Mouse (Mus musculus) MEL (cell line): ENCODE data around the gene Ldb1. TPM values are rescaled to one million over a fixed set of nuclear protein-coding genes. Genes with fewer than 3 reads are reported as not detected.

ENCODE experiments used
- DNase-seq: peaks from one replicate; pipeline ENCODE4 v3.0.0; 2011; ENCODE audit warnings: low read depth, low spot score
- H3K27ac ChIP-seq: 2 replicates; pipeline ENCODE4 v1.5.1; 2012; ENCODE audit warnings: low read depth, mild to moderate bottlenecking, control low read depth, low read length, moderate library complexity; ENCODE audit not compliant: control insufficient read depth
- H3K27me3 ChIP-seq, 2 experiments: fragments of 150-350 bp in 1 of 2; sonication (generic) in 1 of 2; 2 replicates each; pipeline ENCODE4 v1.6.1; 2012; ENCODE audit warnings: low read length in 2 of 2, mild to moderate bottlenecking in 2 of 2, improper control_type of control experiment in 1 of 2, moderate library complexity in 1 of 2; ENCODE audit not compliant: insufficient read depth in 2 of 2, control insufficient read depth in 1 of 2
- H3K36me3 ChIP-seq, 2 experiments: 2 replicates each; pipeline ENCODE4 v1.6.1; 2012 to 2014; ENCODE audit warnings: low read length in 2 of 2, improper control_type of control experiment in 1 of 2, inconsistent platforms in 1 of 2, mild to moderate bottlenecking in 1 of 2; ENCODE audit not compliant: insufficient read depth in 2 of 2, control insufficient read depth in 1 of 2
- H3K4me1 ChIP-seq, 2 experiments: fragments of 150-350 bp in 1 of 2; sonication (generic) in 1 of 2; 2 replicates each; pipeline ENCODE4 v1.6.1; 2012; ENCODE audit warnings: low read length in 2 of 2, improper control_type of control experiment in 1 of 2, mild to moderate bottlenecking in 1 of 2; ENCODE audit not compliant: insufficient read depth in 2 of 2, control insufficient read depth in 1 of 2
- H3K4me3 ChIP-seq, 2 experiments: fragments of 150-350 bp in 1 of 2; sonication (generic) in 1 of 2; 2 replicates each; pipeline ENCODE4 v1.5.1; 2012; ENCODE audit warnings: low read depth in 2 of 2, low read length in 2 of 2, mild to moderate bottlenecking in 2 of 2, moderate library complexity in 2 of 2, control low read depth in 1 of 2, improper control_type of control experiment in 1 of 2; ENCODE audit not compliant: control insufficient read depth in 1 of 2, insufficient read depth in 1 of 2
- H3K79me2 ChIP-seq: 2 replicates; pipeline ENCODE4 v1.6.1; 2012; ENCODE audit warnings: mild to moderate bottlenecking, low read length, moderate library complexity; ENCODE audit not compliant: control insufficient read depth, poor library complexity, insufficient read depth
- H3K9ac ChIP-seq: 2 replicates; pipeline ENCODE4 v1.6.1; 2012; ENCODE audit warnings: low read depth, mild to moderate bottlenecking, control low read depth, low read length, moderate library complexity; ENCODE audit not compliant: control insufficient read depth, poor library complexity, severe bottlenecking
- H3K9me3 ChIP-seq: fragments of 150-350 bp; sonication (generic); replicated peaks from 2 replicates; pipeline ENCODE4 v1.6.1; 2012; ENCODE audit warnings: mild to moderate bottlenecking, low read length, improper control_type of control experiment, moderate library complexity; ENCODE audit not compliant: insufficient read depth
- CHD1 ChIP-seq: IDR thresholded peaks from 2 replicates; pipeline ENCODE4 v1.6.1; 2012; ENCODE audit warnings: low read depth, mild to moderate bottlenecking, inconsistent platforms, low read length, improper control_type of control experiment
- CHD2 ChIP-seq: IDR thresholded peaks from 2 replicates; pipeline ENCODE4 v1.6.1; 2011; ENCODE audit warnings: low read length, improper control_type of control experiment
- CTCF ChIP-seq, 3 experiments: IDR thresholded peaks in 2 of 3; conservative IDR thresholded peaks in 1 of 3; 2 replicates each; pipeline ENCODE4 v1.5.1; 2011 to 2012; ENCODE audit warnings: low read length in 3 of 3, low read depth in 2 of 3, mild to moderate bottlenecking in 2 of 3, improper control_type of control experiment in 1 of 3, inconsistent platforms in 1 of 3, mixed read lengths in 1 of 3, moderate library complexity in 1 of 3; ENCODE audit not compliant: control insufficient read depth in 1 of 3, insufficient read depth in 1 of 3, poor library complexity in 1 of 3, severe bottlenecking in 1 of 3
- ELF1 ChIP-seq: IDR thresholded peaks from 2 replicates; pipeline ENCODE4 v1.6.1; 2014; ENCODE audit warnings: low read depth, mild to moderate bottlenecking, inconsistent platforms, low read length, improper control_type of control experiment, moderate library complexity
- EP300 ChIP-seq, 2 experiments: IDR thresholded peaks; 2 replicates each; pipeline ENCODE4 v1.6.1; 2011; ENCODE audit warnings: improper control_type of control experiment in 2 of 2, low read length in 2 of 2, low read depth in 1 of 2, mild to moderate bottlenecking in 1 of 2
- ETS1 ChIP-seq: IDR thresholded peaks from 2 replicates; pipeline ENCODE4 v1.6.1; 2012; ENCODE audit warnings: low read depth, mild to moderate bottlenecking, inconsistent platforms, low read length, improper control_type of control experiment, moderate library complexity
- HCFC1 ChIP-seq: IDR thresholded peaks from 2 replicates; pipeline ENCODE4 v1.6.1; 2012; ENCODE audit warnings: low read depth, mild to moderate bottlenecking, inconsistent platforms, low read length, improper control_type of control experiment, moderate library complexity
- MAX ChIP-seq: IDR thresholded peaks from 2 replicates; pipeline ENCODE4 v1.6.1; 2011; ENCODE audit warnings: low read length, improper control_type of control experiment
- MAZ ChIP-seq: IDR thresholded peaks from 2 replicates; pipeline ENCODE4 v1.6.1; 2012; ENCODE audit warnings: low read depth, mild to moderate bottlenecking, inconsistent platforms, low read length, improper control_type of control experiment
- MEF2A ChIP-seq: IDR thresholded peaks from 2 replicates; pipeline ENCODE4 v1.6.1; 2014; ENCODE audit warnings: low read depth, mild to moderate bottlenecking, inconsistent platforms, low read length, improper control_type of control experiment; ENCODE audit not compliant: poor library complexity, insufficient replicate concordance, severe bottlenecking; ENCODE audit errors: extremely low read depth
- MXI1 ChIP-seq: IDR thresholded peaks from 2 replicates; pipeline ENCODE4 v1.6.1; 2011; ENCODE audit warnings: mild to moderate bottlenecking, low read depth, low read length, improper control_type of control experiment
- MYB ChIP-seq: IDR thresholded peaks from 2 replicates; pipeline ENCODE4 v1.6.1; 2011; ENCODE audit warnings: mild to moderate bottlenecking, low read depth, low read length, improper control_type of control experiment
- MYC ChIP-seq: IDR thresholded peaks from 2 replicates; pipeline ENCODE4 v1.6.1; 2011; ENCODE audit warnings: low read depth, mild to moderate bottlenecking, low read length, improper control_type of control experiment, moderate library complexity
- NELFE ChIP-seq: IDR thresholded peaks from 2 replicates; pipeline ENCODE4 v1.6.1; 2011; ENCODE audit warnings: low read depth, low read length, improper control_type of control experiment
- NRF1 ChIP-seq: IDR thresholded peaks from 2 replicates; pipeline ENCODE4 v1.6.1; 2014; ENCODE audit warnings: low read depth, mild to moderate bottlenecking, inconsistent platforms, low read length, improper control_type of control experiment, moderate library complexity; ENCODE audit not compliant: poor library complexity, insufficient read depth, severe bottlenecking
- POLR2AphosphoS2 ChIP-seq: IDR thresholded peaks from 2 replicates; pipeline ENCODE4 v1.6.1; 2011; ENCODE audit warnings: low read length, improper control_type of control experiment
- POLR2AphosphoS5 ChIP-seq: IDR thresholded peaks from 2 replicates; pipeline ENCODE4 v1.6.1; 2012; ENCODE audit warnings: low read depth, borderline replicate concordance, mild to moderate bottlenecking, inconsistent platforms, low read length, moderate library complexity, mixed read lengths
- RAD21 ChIP-seq: IDR thresholded peaks from 2 replicates; pipeline ENCODE4 v1.6.1; 2011; ENCODE audit warnings: mild to moderate bottlenecking, low read depth, low read length, improper control_type of control experiment
- SMC3 ChIP-seq: IDR thresholded peaks from 2 replicates; pipeline ENCODE4 v1.6.1; 2011; ENCODE audit warnings: low read depth, low read length, improper control_type of control experiment
- TAL1 ChIP-seq: IDR thresholded peaks from 2 replicates; pipeline ENCODE4 v1.6.1; 2012; ENCODE audit warnings: mild to moderate bottlenecking, inconsistent platforms, low read length, moderate library complexity, mixed read lengths
- TCF12 ChIP-seq: IDR thresholded peaks from 2 replicates; pipeline ENCODE4 v1.6.1; 2014; ENCODE audit warnings: low read depth, mild to moderate bottlenecking, inconsistent platforms, low read length, improper control_type of control experiment, moderate library complexity
- USF1 ChIP-seq: IDR thresholded peaks from 2 replicates; pipeline ENCODE4 v1.6.1; 2014; ENCODE audit warnings: low read depth, mild to moderate bottlenecking, inconsistent platforms, low read length, improper control_type of control experiment, moderate library complexity
- USF2 ChIP-seq, 2 experiments: IDR thresholded peaks; 2 replicates each; pipeline ENCODE4 v1.6.1; 2011 to 2012; ENCODE audit warnings: improper control_type of control experiment in 2 of 2, low read length in 2 of 2, borderline replicate concordance in 1 of 2, inconsistent platforms in 1 of 2, low read depth in 1 of 2, mild to moderate bottlenecking in 1 of 2; ENCODE audit not compliant: insufficient read depth in 1 of 2
- ZKSCAN1 ChIP-seq: IDR thresholded peaks from 2 replicates; pipeline ENCODE4 v1.6.1; 2012; ENCODE audit warnings: low read depth, mild to moderate bottlenecking, inconsistent platforms, low read length, improper control_type of control experiment, moderate library complexity
- ZNF384 ChIP-seq: IDR thresholded peaks from 2 replicates; pipeline ENCODE4 v1.6.1; 2012; ENCODE audit warnings: low read depth, mild to moderate bottlenecking, inconsistent platforms, low read length, improper control_type of control experiment
- polyA plus RNA-seq, 2 experiments: library from polyadenylated mRNA; stranded (reverse) in 1 of 2; unstranded in 1 of 2; fragments of >175 nt in 1 of 2; fragments of >200 nt in 1 of 2; gene quantifications; 2 replicates each; pipeline versions ENCODE4 v1.2.1 to v1.2.4; 2012; ENCODE audit warnings: low replicate concordance in 2 of 2, low read depth in 1 of 2; ENCODE audit not compliant: insufficient read length in 2 of 2, insufficient read depth in 1 of 2, missing spikeins in 1 of 2
- total RNA-seq: library from RNA; depleted of rRNA; stranded (reverse); fragments of 300-350 nt; gene quantifications from 2 replicates; pipeline ENCODE4 v1.2.3, GENCODE M21; 2012

Ldb1 gene
- total and polyA plus RNA-seq, 3 experiments: 357 to 842 (median 632) TPM

DNA sequence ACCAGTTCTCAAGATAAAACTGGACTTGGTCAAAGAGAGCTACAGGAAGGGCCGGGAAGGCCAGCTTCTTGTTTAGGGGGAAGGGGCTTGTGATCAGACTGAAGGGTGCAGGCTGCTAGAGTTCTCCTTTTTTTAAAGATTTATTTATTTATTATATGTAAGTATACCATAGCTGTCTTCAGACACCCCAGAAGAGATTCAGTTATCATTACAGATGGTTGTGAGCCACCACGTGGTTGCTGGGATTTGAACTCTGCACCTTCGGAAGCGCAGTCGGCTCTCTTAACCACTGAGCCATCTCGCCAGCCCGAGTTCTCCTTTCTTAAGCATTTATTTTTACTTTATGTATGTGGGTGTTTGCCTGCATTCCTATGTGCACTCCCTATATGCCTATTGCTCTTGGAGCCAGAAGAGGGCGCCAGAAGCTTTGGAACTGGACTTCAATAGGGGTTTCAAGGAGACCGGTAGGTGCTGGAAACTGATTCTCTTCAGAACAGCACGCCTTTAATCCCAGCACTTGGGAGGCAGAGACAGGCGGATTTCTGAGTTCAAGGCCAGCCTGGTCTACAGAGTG is 16.2 kb downstream of the Ldb1 start (continued):
- TF ChIP-seq ETS1: 0 out of 2 replicates have a peak, but pooled peaks have one; percentile 12
- no peak for TF ChIP-seq ZNF384
- TF ChIP-seq TAL1: no peak

DNA sequence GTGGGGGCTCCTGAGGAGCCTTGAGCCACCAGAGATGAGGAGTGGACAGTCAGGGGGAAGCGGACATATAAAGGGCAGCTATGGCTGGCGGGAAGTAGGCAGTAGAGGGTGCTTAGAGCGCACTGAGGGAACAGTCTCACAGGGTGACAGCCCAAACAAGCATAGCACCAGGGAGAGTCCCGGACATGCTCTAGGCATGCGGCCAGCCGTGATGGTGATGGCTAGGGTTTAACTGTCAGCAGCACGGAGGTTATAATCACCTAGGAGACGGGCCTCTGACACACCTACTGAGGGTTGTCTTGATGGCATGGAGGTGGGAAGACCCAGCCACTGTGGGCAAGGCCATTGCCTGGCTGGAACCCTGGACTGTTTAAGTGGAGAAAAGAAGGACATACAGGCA is 18.4 kb downstream of the Ldb1 start:
- Histone ChIP-seq H3K27me3 (no peaks in the 10 kb centered on the region; a peak in 1 of 4 replicates), H3K27ac (no peak overlapping the region), H3K36me3 (no peaks in the 10 kb centered on the region)
- TF ChIP-seq MYC (no peak), CHD1 (no peak), HCFC1 (no peak), MYB (no peak), ZKSCAN1 (no peak), ELF1 (no peak), CTCF (IDR thresholded peaks at IDR 0.05 in 2 of 3, conservative IDR thresholded peaks at IDR 0.05 in 1 of 3; ENCODE audit: control insufficient read depth in 1 of 3, insufficient read depth in 1 of 3, low read depth in 2 of 3, low read length in 3 of 3, poor library complexity in 1 of 3, severe bottlenecking in 1 of 3) (no peak), USF1 (no peak), MAX (no peak), TCF12 (no peak), POLR2AphosphoS5 (no peak)
- TF ChIP-seq, all 39 proteins: peak for 0
- Histone ChIP-seq H3K79me2 (no peaks in the 10 kb centered on the region), H3K4me3 (no peak overlapping the region), H3K4me1 (no peaks in the 10 kb centered on the region), H3K9ac (no peak overlapping the region), H3K9me3 (no peaks in the 10 kb centered on the region)
- DNase-seq: no peak

DNA sequence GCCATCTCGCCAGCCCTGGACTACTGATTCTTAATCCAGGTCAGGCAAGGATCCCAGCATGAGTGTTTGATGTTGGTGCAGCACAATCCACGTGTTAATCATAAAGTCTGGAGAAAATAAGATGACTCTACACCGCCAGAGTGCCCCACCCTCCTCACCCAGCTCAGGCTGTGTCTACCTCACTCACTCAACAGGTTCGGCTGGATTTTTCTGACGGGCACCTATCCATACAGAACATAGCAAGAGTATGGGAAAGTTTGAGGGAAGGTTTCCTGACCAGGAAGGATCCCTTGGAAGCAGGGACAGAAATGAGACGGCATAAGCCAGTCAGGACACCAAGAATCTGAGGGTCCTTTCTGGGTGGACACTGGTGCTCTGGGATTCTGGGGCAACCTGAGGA is 20.1 kb downstream of the Ldb1 start:
- Histone ChIP-seq H3K4me3 (no peak overlapping the region), H3K36me3 (no peaks in the 10 kb centered on the region), H3K79me2 (no peaks in the 10 kb centered on the region)
- no peak for DNase-seq
- TF ChIP-seq RAD21: no peak
- no peak for TF ChIP-seq POLR2AphosphoS2
- no peak for TF ChIP-seq CHD2
- no peak for TF ChIP-seq MXI1
- TF ChIP-seq MEF2A: no peak
- no peak for TF ChIP-seq EP300 (IDR thresholded peaks at IDR 0.05; ENCODE audit: low read depth in 1 of 2, low read length in 2 of 2)
- TF ChIP-seq MAX: no peak
- TF ChIP-seq ELF1: no peak
- TF ChIP-seq SMC3: no peak
- no peak for TF ChIP-seq NELFE
- TF ChIP-seq MAZ: no peak
- TF ChIP-seq USF1: no peak
- TF ChIP-seq NRF1: no peak
- TF ChIP-seq MYC: no peak
- no peak for TF ChIP-seq MYB
- TF ChIP-seq CTCF (IDR thresholded peaks at IDR 0.05 in 2 of 3, conservative IDR thresholded peaks at IDR 0.05 in 1 of 3; ENCODE audit: control insufficient read depth in 1 of 3, insufficient read depth in 1 of 3, low read depth in 2 of 3, low read length in 3 of 3, poor library complexity in 1 of 3, severe bottlenecking in 1 of 3): no peak
- TF ChIP-seq USF2 (IDR thresholded peaks at IDR 0.05; ENCODE audit: borderline replicate concordance in 1 of 2, insufficient read depth in 1 of 2, low read depth in 1 of 2, low read length in 2 of 2): no peak
- TF ChIP-seq POLR2AphosphoS5: no peak
- TF ChIP-seq, all 39 proteins: peak for 0
- Histone ChIP-seq H3K27me3 (peaks cover 0 to 1% of the 10 kb centered on the region in 2 experiments; a peak in 1 of 4 replicates), H3K4me1 (no peaks in the 10 kb centered on the region), H3K9me3 (no peaks in the 10 kb centered on the region), H3K9ac (no peak overlapping the region), H3K27ac (no peak overlapping the region)
